ENCODE assay signal across 33 mouse cellular contexts in the genomic region with DNA sequence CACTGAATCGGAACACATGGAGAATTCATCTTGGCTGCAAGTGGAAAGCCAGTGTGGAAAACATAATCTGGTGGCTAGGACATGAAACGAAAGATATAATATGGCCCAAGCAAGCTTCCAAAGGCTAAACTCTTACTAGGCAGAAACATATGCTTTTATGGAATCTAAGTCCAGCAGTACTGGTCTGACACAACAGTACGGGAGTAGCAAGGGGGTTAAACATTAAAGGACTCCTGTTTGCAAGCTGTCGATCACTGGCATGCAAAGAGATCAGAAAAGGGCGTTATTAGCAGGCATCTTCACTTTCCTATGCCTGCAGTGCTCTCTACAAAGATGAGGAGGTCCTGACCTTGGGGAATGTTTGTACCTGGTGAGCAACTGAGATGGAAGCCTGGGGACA. TPM values are rescaled to one million over a fixed set of nuclear protein-coding genes. Genes with fewer than 3 reads are reported as not detected.
DNase-seq lines count a peak whose midpoint lies in the region; ATAC-seq and TF ChIP-seq lines count a peak whose summit lies in the region.
"Had no signal": no experiment of that assay in that cellular context is flagged by ENCODE, and none has a peak within 500 bp of the region (broad histone marks: within the 10 kb centered on the region; RNA-seq: fewer than 3 reads in every experiment).

No protein-coding gene starts in this region.

- no peaks in the 10 kb centered on the region for H3K9me3 ChIP-seq in intestine, embryonic 16.5 days (ENCODE audit: control insufficient read depth, low read length)
- H3K9me3 ChIP-seq in liver, embryonic 15.5 days (replicated peaks): no peaks in the 10 kb centered on the region
- H3K9me3 ChIP-seq: embryonic facial prominence, embryonic 10.5 days; embryonic facial prominence, embryonic 13.5 days; forebrain, embryonic 12.5 days; forebrain, embryonic 15.5 days; G1E; heart, embryonic 12.5 days; heart, embryonic 15.5 days; hindbrain, embryonic 10.5 days; hindbrain, embryonic 13.5 days had no signal

- peaks cover 8% of the 10 kb centered on the region for H3K4me1 ChIP-seq in liver, adult 2 months (ENCODE audit: control insufficient read depth, insufficient read depth, low read length)
- no peaks in the 10 kb centered on the region for H3K4me1 ChIP-seq in intestine, embryonic 16.5 days (ENCODE audit: control insufficient read depth, insufficient read depth, low read length)
- peaks cover 7% of the 10 kb centered on the region for H3K4me1 ChIP-seq in liver, embryonic 15.5 days (replicated peaks)
- H3K4me1 ChIP-seq: embryonic facial prominence, embryonic 10.5 days; embryonic facial prominence, embryonic 13.5 days; forebrain, embryonic 12.5 days; forebrain, embryonic 15.5 days; heart, embryonic 12.5 days; heart, embryonic 15.5 days; hindbrain, embryonic 10.5 days; hindbrain, embryonic 13.5 days had no signal

- H3K36me3 ChIP-seq in liver, adult 2 months (ENCODE audit: control insufficient read depth, insufficient read depth, low read length): no peaks in the 10 kb centered on the region
- no peaks in the 10 kb centered on the region for H3K36me3 ChIP-seq in intestine, embryonic 16.5 days (ENCODE audit: control insufficient read depth, insufficient read depth, low read length)
- H3K36me3 ChIP-seq in liver, embryonic 15.5 days (replicated peaks): no peaks in the 10 kb centered on the region
- H3K36me3 ChIP-seq: embryonic facial prominence, embryonic 10.5 days; embryonic facial prominence, embryonic 13.5 days; forebrain, embryonic 12.5 days; forebrain, embryonic 15.5 days; G1E; heart, embryonic 12.5 days; heart, embryonic 15.5 days; hindbrain, embryonic 10.5 days; hindbrain, embryonic 13.5 days had no signal

- ATAC-seq in intestine, embryonic 16.5 days: peak; percentile 61
- ATAC-seq in liver, embryonic 15.5 days (ENCODE audit: insufficient read depth): peak; percentile 40; the same call in 1 of the 2 replicates
- ATAC-seq: activated CD4-positive, CD25-positive, alpha-beta regulatory T cell, adult 4 months; forebrain, embryonic 15.5 days; hindbrain, embryonic 16.5 days had no signal

- no peak overlapping the region for H3K9ac ChIP-seq in liver, adult 2 months (ENCODE audit: low read depth, low read length)
- H3K9ac ChIP-seq in intestine, embryonic 16.5 days (ENCODE audit: low read depth, low read length): no peak overlapping the region
- H3K9ac ChIP-seq in liver, embryonic 15.5 days: no peak overlapping the region
- H3K9ac ChIP-seq: embryonic facial prominence, embryonic 13.5 days; forebrain, embryonic 12.5 days; forebrain, embryonic 15.5 days; heart, embryonic 12.5 days; heart, embryonic 15.5 days; hindbrain, embryonic 13.5 days had no signal

- peak overlapping the region; percentile 22; the same call in 1 of the 2 replicates for H3K27ac ChIP-seq in liver, adult 2 months (replicated peaks; ENCODE audit: insufficient read depth, low read depth, low read length)
- H3K27ac ChIP-seq in intestine, embryonic 16.5 days (ENCODE audit: low read length): no peak overlapping the region
- no peak overlapping the region; the same call in 1 of the 2 replicates for H3K27ac ChIP-seq in liver, embryonic 15.5 days (replicated peaks)
- H3K27ac ChIP-seq: embryonic facial prominence, embryonic 10.5 days; embryonic facial prominence, embryonic 13.5 days; forebrain, embryonic 12.5 days; forebrain, embryonic 15.5 days; gastrocnemius, adult 2 months; heart, embryonic 15.5 days; hindbrain, embryonic 10.5 days; hindbrain, embryonic 13.5 days had no signal

- TF ChIP-seq POLR2A in liver, adult 2 months (IDR thresholded peaks at IDR 0.05; ENCODE audit: extremely low read depth, insufficient read depth, low read length): no peak

- no peaks in the 10 kb centered on the region for H3K27me3 ChIP-seq in liver, adult 2 months (ENCODE audit: control insufficient read depth, insufficient read depth, low read length)
- no peaks in the 10 kb centered on the region for H3K27me3 ChIP-seq in intestine, embryonic 16.5 days (replicated peaks; ENCODE audit: control insufficient read depth, insufficient read depth, low read length)
- no peaks in the 10 kb centered on the region for H3K27me3 ChIP-seq in liver, embryonic 15.5 days
- H3K27me3 ChIP-seq: CH12.LX; embryonic facial prominence, embryonic 13.5 days; forebrain, embryonic 12.5 days; forebrain, embryonic 15.5 days; heart, embryonic 12.5 days; heart, embryonic 15.5 days; hindbrain, embryonic 13.5 days had no signal

- no peak for TF ChIP-seq CTCF in liver, adult 2 months (IDR thresholded peaks at IDR 0.05; ENCODE audit: low read depth, low read length)

- H3K4me3 ChIP-seq in liver, adult 2 months (ENCODE audit: insufficient read depth, low read depth, low read length): no peak overlapping the region
- H3K4me3 ChIP-seq in intestine, embryonic 16.5 days (ENCODE audit: low read length): no peak overlapping the region
- no peak overlapping the region for H3K4me3 ChIP-seq in liver, embryonic 15.5 days (replicated peaks)
- H3K4me3 ChIP-seq: embryonic facial prominence, embryonic 10.5 days; embryonic facial prominence, embryonic 13.5 days; erythroblast, embryonic 14.5 days; forebrain, embryonic 12.5 days; forebrain, embryonic 15.5 days; gastrocnemius, adult 2 months; heart, embryonic 12.5 days; heart, embryonic 15.5 days; hindbrain, embryonic 10.5 days; hindbrain, embryonic 13.5 days had no signal

- H3K79me2 ChIP-seq in liver, adult 2 months (ENCODE audit: control insufficient read depth, insufficient read depth, low read length): no peaks in the 10 kb centered on the region

- WGBS in liver, adult 2 months: 39% methylated on average over 5 of the region's 5 CpGs
- WGBS in intestine, embryonic 16.5 days: 65% methylated on average over 5 of the region's 5 CpGs
- 61% methylated on average over 5 of the region's 5 CpGs for WGBS in liver, embryonic 15.5 days (ENCODE audit: insufficient replicate concordance)

- peak; percentile 74 for DNase-seq in liver, adult 2 months (ENCODE audit: extremely low read depth, low read depth, low spot score)
- DNase-seq in liver: no peak
- no peak for DNase-seq in spleen, adult 18-20 months
- DNase-seq in layer of hippocampus, postnatal 10 days (ENCODE audit: low spot score in 2 of 2): no peak
- no peak for DNase-seq in frontal cortex, postnatal 14 days (ENCODE audit: low spot score in 2 of 2)
- DNase-seq: adrenal gland, adult 8-10 months; adrenal gland, postnatal 25 days; B cell, adult 2 months; cerebellum, adult 11-12 months; cerebellum, adult 8-10 months; cerebellum, postnatal 10 days; cerebellum, postnatal 36 days; embryo, embryonic 11 days; gastrocnemius, adult 2 months; gastrocnemius, postnatal 25 days; heart, adult 18-20 months; heart, postnatal 10 days; heart, postnatal 36 days had no signal

- no peak overlapping the region for H3K4me2 ChIP-seq in intestine, embryonic 16.5 days (ENCODE audit: low read depth, low read length)
- no peak overlapping the region for H3K4me2 ChIP-seq in liver, embryonic 15.5 days
- H3K4me2 ChIP-seq: embryonic facial prominence, embryonic 13.5 days; forebrain, embryonic 12.5 days; forebrain, embryonic 15.5 days; heart, embryonic 12.5 days; heart, embryonic 15.5 days; hindbrain, embryonic 13.5 days had no signal

RNA-seq across cellular contexts. Expression of gene Cited2, which starts 48.6 kb away (rescaled TPM):
- total RNA-seq in liver, adult 2 months (2014; rRNA removed): 9.2 and 9.7 TPM in 2 replicates
- 25.6 and 25.9 TPM in 2 replicates for polyA plus RNA-seq in liver, adult 2 months (2012; rRNA removed)
- 21.8 and 41.6 TPM in 2 replicates for polyA plus RNA-seq in intestine, embryonic 16.5 days (2015; fragmentation: Nextera tagmentation; extraction: Ambion mirVana)
- 17.4 TPM in 2 replicates for polyA plus RNA-seq in liver, embryonic 15.5 days (2015; fragmentation: Nextera tagmentation; extraction: Ambion mirVana)
- total RNA-seq in layer of hippocampus, postnatal 10 days (2021): 10 to 100 TPM; 27.5 to 37.9 TPM
